Mouse (Mus musculus) heart, embryonic 16.5 days (tissue): ENCODE data around the gene Atf3. TPM values are rescaled to one million over a fixed set of nuclear protein-coding genes. Genes with fewer than 3 reads are reported as not detected.

Experiments
- ATAC-seq: fragments of 200-750 bp; cut with Nextera tagmentation; replicated peaks from 2 replicates; pipeline ENCODE4 v1.8.0; 2017; ENCODE audit warnings: moderate number of reproducible peaks; ENCODE audit not compliant: insufficient read depth, low FRiP score; ENCODE audit errors: extremely low read depth
- H3K27ac ChIP-seq: fragments of 300-500 bp; sonication (generic); 2 replicates; pipeline ENCODE4 v1.5.1; 2014; ENCODE audit warnings: mild to moderate bottlenecking, low read length, control low read depth, moderate library complexity
- H3K27me3 ChIP-seq: fragments of 300-500 bp; sonication (generic); 2 replicates; pipeline ENCODE4 v1.6.1; 2014; ENCODE audit warnings: low read length, mixed read lengths; ENCODE audit not compliant: control insufficient read depth, insufficient read depth
- H3K36me3 ChIP-seq: fragments of 300-500 bp; sonication (generic); 2 replicates; pipeline ENCODE4 v1.6.1; 2014; ENCODE audit not compliant: control insufficient read depth, insufficient read depth
- H3K4me1 ChIP-seq: fragments of 300-500 bp; sonication (generic); 2 replicates; pipeline ENCODE4 v1.6.1; 2014; ENCODE audit warnings: low read length, mixed read lengths; ENCODE audit not compliant: control insufficient read depth, insufficient read depth
- H3K4me2 ChIP-seq: fragments of 300-500 bp; sonication (generic); 2 replicates; pipeline ENCODE4 v1.6.1; 2014; ENCODE audit warnings: low read depth, mild to moderate bottlenecking, control low read depth, low read length
- H3K4me3 ChIP-seq: fragments of 300-500 bp; sonication (generic); 2 replicates; pipeline ENCODE4 v1.5.1; 2014; ENCODE audit warnings: mild to moderate bottlenecking, control low read depth, low read length
- H3K9ac ChIP-seq: fragments of 300-500 bp; sonication (generic); 2 replicates; pipeline ENCODE4 v1.6.1; 2014; ENCODE audit warnings: low read length, control low read depth
- H3K9me3 ChIP-seq: fragments of 300-500 bp; sonication (generic); replicated peaks from 2 replicates; pipeline ENCODE4 v1.6.1; 2016; ENCODE audit warnings: low read length; ENCODE audit not compliant: control insufficient read depth
- WGBS: fragments of 180-500 bp; shearing (Covaris S2); extraction: QIAGEN DNeasy Blood & Tissue Kit; methylation state at CpG from one replicate; pipeline ENCODE4 v1.1.7; 2014; 5-methylcytosine and 5-hydroxymethylcytosine counted together
- polyA plus RNA-seq: library from polyadenylated mRNA; unstranded; fragments of >200 nt; fragmentation: Nextera tagmentation; extraction: Ambion mirVana; gene quantifications from 2 replicates; pipeline ENCODE4 v1.2.1, GENCODE M21; 2015

Gene Atf3
- polyA plus RNA-seq, 1 experiment from 2014 or later = 14.6 TPM

- WGBS = 77% methylated on average over 1 of the region's 1 CpGs
- H3K4me1 ChIP-seq = no peaks in the 10 kb centered on the region
- no peak overlapping the region for H3K27ac ChIP-seq
- H3K9ac ChIP-seq = no peak overlapping the region
- no peaks in the 10 kb centered on the region for H3K36me3 ChIP-seq
- H3K4me2 ChIP-seq = no peak overlapping the region
- no peaks in the 10 kb centered on the region for H3K9me3 ChIP-seq
- no peaks in the 10 kb centered on the region for H3K27me3 ChIP-seq
- ATAC-seq = no peak
- no peak overlapping the region for H3K4me3 ChIP-seq
These were observed 23.7 kb upstream of the Atf3 start for GRCm38 (mm10) chr1:191241574-191241973.

DNA sequence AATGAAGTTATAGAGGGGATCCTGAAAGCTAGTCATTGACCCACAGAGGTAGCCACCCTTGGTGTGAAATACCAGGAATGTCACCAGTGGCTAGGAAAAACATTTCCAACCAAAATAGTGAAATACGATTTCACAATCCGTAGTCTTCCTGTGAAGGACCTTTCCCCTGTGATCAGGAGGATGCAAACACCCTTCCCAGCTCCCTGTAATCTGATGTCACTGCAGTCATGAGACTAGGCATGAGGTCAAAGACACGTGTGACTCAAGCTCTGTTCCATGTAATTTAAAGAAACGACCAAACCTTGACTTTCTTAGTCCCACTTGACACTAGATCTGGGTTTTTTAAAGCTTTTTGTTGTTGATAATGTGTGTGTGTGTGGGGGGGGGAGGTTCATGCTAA, 21.8 kb upstream of the Atf3 start:
- Histone ChIP-seq H3K9me3 (no peaks in the 10 kb centered on the region), H3K27ac (no peak overlapping the region), H3K27me3 (no peaks in the 10 kb centered on the region), H3K4me1 (peaks cover 9% of the 10 kb centered on the region), H3K9ac (no peak overlapping the region), H3K36me3 (no peaks in the 10 kb centered on the region), H3K4me2 (no peak overlapping the region), H3K4me3 (no peak overlapping the region)
- no peak for ATAC-seq
- WGBS = 80% methylated on average over 4 of the region's 4 CpGs

- Histone ChIP-seq H3K27me3 (no peaks in the 10 kb centered on the region), H3K4me3 (no peak overlapping the region), H3K4me2 (no peak overlapping the region), H3K9ac (no peak overlapping the region), H3K4me1 (peaks cover 9% of the 10 kb centered on the region), H3K36me3 (no peaks in the 10 kb centered on the region), H3K27ac (no peak overlapping the region), H3K9me3 (0 out of 2 replicates have a peak, but pooled peaks cover 2% of the 10 kb centered on the region)
- 72% methylated on average over 6 of the region's 6 CpGs for WGBS
- ATAC-seq = 0 out of 2 replicates have a peak, but pooled peaks have one; percentile 73
These were observed 18.1 kb upstream of the Atf3 start for GRCm38 (mm10) chr1:191235788-191236542.

DNA sequence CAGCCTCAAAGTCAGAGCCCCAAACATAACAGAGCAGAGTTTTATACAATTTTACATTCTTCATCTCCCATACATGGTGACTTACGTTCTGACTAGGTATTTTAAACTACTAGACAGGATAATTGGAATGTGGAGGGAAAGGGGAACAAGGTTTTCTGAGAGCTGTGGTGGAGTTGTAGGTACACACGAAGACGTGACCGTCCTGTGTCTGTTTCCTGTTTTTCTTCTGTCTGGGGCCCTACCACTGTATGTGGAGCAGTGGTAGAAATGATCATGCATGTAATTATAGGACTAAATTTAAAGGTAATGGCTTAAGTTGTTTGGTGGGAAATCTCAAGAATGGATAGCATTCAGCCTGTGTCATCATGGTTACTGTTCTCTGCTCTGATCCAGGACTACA, 17.0 kb upstream of the Atf3 start:
- 0 out of 2 replicates have a peak, but pooled peaks cover 2% of the 10 kb centered on the region for H3K9me3 ChIP-seq
- H3K36me3 ChIP-seq = no peaks in the 10 kb centered on the region
- no peak overlapping the region for H3K4me3 ChIP-seq
- H3K4me2 ChIP-seq = no peak overlapping the region
- no peaks in the 10 kb centered on the region for H3K27me3 ChIP-seq
- ATAC-seq = no peak
- no peak overlapping the region for H3K9ac ChIP-seq
- 79% methylated on average over 4 of the region's 4 CpGs for WGBS
- H3K27ac ChIP-seq = no peak overlapping the region
- peaks cover 9% of the 10 kb centered on the region for H3K4me1 ChIP-seq

GRCm38 (mm10) chr1:191230355-191230931, 12.6 kb upstream of the Atf3 start:
- WGBS = 52% methylated on average over 6 of the region's 6 CpGs
- Histone ChIP-seq H3K9ac (no peak overlapping the region), H3K4me1 (peaks cover 2% of the 10 kb centered on the region; the same call in 1 of the 2 replicates), H3K27me3 (no peaks in the 10 kb centered on the region), H3K4me2 (no peak overlapping the region), H3K4me3 (no peak overlapping the region), H3K27ac (no peak overlapping the region), H3K36me3 (no peaks in the 10 kb centered on the region), H3K9me3 (0 out of 2 replicates have a peak, but pooled peaks cover 2% of the 10 kb centered on the region)
- ATAC-seq = no peak

DNA sequence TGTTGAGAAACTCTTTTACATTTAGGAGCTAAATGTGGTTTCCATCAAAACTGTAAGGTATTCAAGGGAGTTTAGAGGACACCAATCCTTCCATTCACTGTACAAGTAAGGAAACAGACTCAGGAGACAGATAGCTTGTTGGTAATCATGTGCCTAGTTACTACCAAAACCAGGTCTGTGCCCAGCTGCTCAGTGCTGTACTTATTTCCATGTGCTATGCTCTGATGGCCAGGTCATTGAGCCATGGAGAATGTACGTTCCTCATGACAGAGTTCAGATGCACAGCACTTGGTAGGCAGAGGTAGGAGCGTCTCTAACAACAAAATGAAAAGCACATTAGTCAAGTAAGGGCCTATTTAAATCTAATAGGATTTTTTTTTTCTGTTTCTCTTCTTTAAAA, 8.7 kb upstream of the Atf3 start:
- WGBS = 89% methylated on average over 2 of the region's 2 CpGs
- Histone ChIP-seq H3K9me3 (no peaks in the 10 kb centered on the region), H3K4me1 (peaks cover 9% of the 10 kb centered on the region), H3K27ac (no peak overlapping the region), H3K27me3 (no peaks in the 10 kb centered on the region), H3K4me3 (no peak overlapping the region), H3K4me2 (no peak overlapping the region), H3K36me3 (no peaks in the 10 kb centered on the region), H3K9ac (no peak overlapping the region)
- ATAC-seq = no peak

GRCm38 (mm10) chr1:191225771-191226170, 7.9 kb upstream of the Atf3 start:
- H3K4me2 ChIP-seq = no peak overlapping the region
- H3K9ac ChIP-seq = no peak overlapping the region
- 83% methylated on average over 2 of the region's 2 CpGs for WGBS

GRCm38 (mm10) chr1:191224981-191225703, 7.3 kb upstream of the Atf3 start:
- Histone ChIP-seq H3K4me1 (peaks cover 9% of the 10 kb centered on the region), H3K27me3 (no peaks in the 10 kb centered on the region), H3K4me3 (peak overlapping the region; percentile 88), H3K36me3 (no peaks in the 10 kb centered on the region), H3K9ac (peak overlapping the region; percentile 90), H3K4me2 (peak overlapping the region; percentile 92), H3K27ac (peak overlapping the region; percentile 81), H3K9me3 (no peaks in the 10 kb centered on the region)
- ATAC-seq = no peak
- WGBS = 38% methylated on average over 9 of the region's 9 CpGs

More at GRCm38 (mm10) chr1:191225771-191226170, 7.9 kb upstream of the Atf3 start:
- H3K27me3 ChIP-seq = no peaks in the 10 kb centered on the region
- no peaks in the 10 kb centered on the region for H3K9me3 ChIP-seq
- H3K4me3 ChIP-seq = no peak overlapping the region
- no peak overlapping the region for H3K27ac ChIP-seq
- no peak for ATAC-seq
- no peaks in the 10 kb centered on the region for H3K36me3 ChIP-seq
- H3K4me1 ChIP-seq = peaks cover 9% of the 10 kb centered on the region
